Mouse (Mus musculus) stomach, postnatal 0 days (tissue): ENCODE measurements around the gene Snrnp35.

ENCODE experiments used
- CTCF ChIP-seq: IDR thresholded peaks from 2 replicates; pipeline ENCODE4 v1.5.1; 2016; ENCODE audit warnings: antibody characterized with exemption, low read depth, mild to moderate bottlenecking, moderate library complexity
- EP300 ChIP-seq: optimal IDR thresholded peaks from 2 replicates; pipeline ENCODE3; 2016; ENCODE audit warnings: antibody characterized with exemption

DNA sequence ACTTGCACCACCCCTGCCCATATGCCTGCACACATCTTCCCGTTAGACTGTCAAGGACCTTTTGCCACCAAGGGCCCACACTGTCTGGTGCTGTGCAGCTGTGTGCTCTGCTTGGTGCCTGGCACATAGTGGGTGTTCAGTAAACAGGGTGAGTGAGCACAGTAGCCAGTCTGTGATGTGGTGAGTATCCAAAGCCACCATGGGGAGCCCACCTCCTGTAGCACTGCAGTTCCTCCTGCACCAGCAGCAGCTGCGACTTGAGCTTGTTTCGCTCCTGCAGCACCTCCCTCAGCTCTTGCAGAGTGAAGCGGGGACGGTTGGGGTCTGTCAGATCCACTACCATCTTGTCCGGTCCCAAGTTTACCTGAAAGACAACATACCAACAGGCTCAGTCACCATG is 13.4 kb upstream of the Snrnp35 start:
- no peak for TF ChIP-seq EP300
- no peak for TF ChIP-seq CTCF
